Mouse (Mus musculus): Measurements from ENCODE around the gene Tsc2. TPM values are rescaled to one million over a fixed set of nuclear protein-coding genes. Genes with fewer than 3 reads are reported as not detected.
A peak's percentile ranks its signal among the peaks of the same experiment; 100 is the strongest.

Gene Tsc2
- polyA plus RNA-seq, 1 experiment from 2014 or later: 71.0 TPM

GRCm38 (mm10) chr17:24635694-24636093 lies 3.3 kb upstream of the Tsc2 start:
- H3K27me3 ChIP-seq: no peaks in the 10 kb centered on the region
- ATAC-seq (replicated peaks; ENCODE audit: low FRiP score): no peak
- H3K4me2 ChIP-seq: no peak overlapping the region
- no peak overlapping the region for H3K9ac ChIP-seq
- peaks cover 51% of the 10 kb centered on the region for H3K4me1 ChIP-seq
- H3K27ac ChIP-seq: no peak overlapping the region
- peaks cover 33% of the 10 kb centered on the region for H3K36me3 ChIP-seq
- H3K4me3 ChIP-seq (replicated peaks): no peak overlapping the region
- 95% methylated on average over 5 of the region's 5 CpGs for WGBS
- H3K9me3 ChIP-seq (replicated peaks): no peaks in the 10 kb centered on the region

GRCm38 (mm10) chr17:24635024-24635423 lies 2.6 kb upstream of the Tsc2 start:
- 76% methylated on average over 4 of the region's 4 CpGs for WGBS
- H3K4me1 ChIP-seq: peaks cover 45% of the 10 kb centered on the region

GRCm38 (mm10) chr17:24633831-24634230 lies 1.4 kb upstream of the Tsc2 start:
- 95% methylated on average over 11 of the region's 11 CpGs for WGBS

More at GRCm38 (mm10) chr17:24635024-24635423, 2.6 kb upstream of the Tsc2 start:
- ATAC-seq (replicated peaks; ENCODE audit: low FRiP score): no peak
- Histone ChIP-seq H3K9ac (no peak overlapping the region), H3K36me3 (peaks cover 33% of the 10 kb centered on the region), H3K4me2 (no peak overlapping the region), H3K4me3 (replicated peaks) (no peak overlapping the region), H3K9me3 (replicated peaks) (no peaks in the 10 kb centered on the region), H3K27me3 (no peaks in the 10 kb centered on the region), H3K27ac (no peak overlapping the region)

GRCm38 (mm10) chr17:24632813-24633449 lies 501 bp upstream of the Tsc2 start:
- Histone ChIP-seq H3K27ac (peak overlapping the region; percentile 94), H3K9me3 (replicated peaks) (no peaks in the 10 kb centered on the region), H3K27me3 (no peaks in the 10 kb centered on the region), H3K4me1 (peaks cover 30% of the 10 kb centered on the region), H3K4me2 (peak overlapping the region; percentile 81), H3K9ac (peak overlapping the region; percentile 69), H3K36me3 (peaks cover 40% of the 10 kb centered on the region), H3K4me3 (replicated peaks) (peak overlapping the region; percentile 75)
- peak; percentile 40 for ATAC-seq (replicated peaks; ENCODE audit: low FRiP score)
- 11% methylated on average over 22 of the region's 22 CpGs for WGBS

More at GRCm38 (mm10) chr17:24633831-24634230, 1.4 kb upstream of the Tsc2 start:
- Histone ChIP-seq H3K9me3 (replicated peaks) (no peaks in the 10 kb centered on the region), H3K9ac (no peak overlapping the region), H3K36me3 (peaks cover 37% of the 10 kb centered on the region), H3K4me3 (replicated peaks) (no peak overlapping the region), H3K4me2 (no peak overlapping the region), H3K27ac (peak overlapping the region; percentile 94), H3K27me3 (no peaks in the 10 kb centered on the region), H3K4me1 (peaks cover 39% of the 10 kb centered on the region)
- ATAC-seq (replicated peaks; ENCODE audit: low FRiP score): no peak

GRCm38 (mm10) chr17:24630072-24630471 lies 2.4 kb downstream of the Tsc2 start:
- no peak overlapping the region for H3K27ac ChIP-seq
- H3K4me3 ChIP-seq (replicated peaks): no peak overlapping the region
- H3K9me3 ChIP-seq (replicated peaks): no peaks in the 10 kb centered on the region
- no peak overlapping the region for H3K4me2 ChIP-seq
- no peak overlapping the region for H3K9ac ChIP-seq
- peaks cover 59% of the 10 kb centered on the region for H3K36me3 ChIP-seq
- 89% methylated on average over 14 of the region's 14 CpGs for WGBS
- ATAC-seq (replicated peaks; ENCODE audit: low FRiP score): no peak
- H3K4me1 ChIP-seq: peaks cover 30% of the 10 kb centered on the region
- H3K27me3 ChIP-seq: no peaks in the 10 kb centered on the region

GRCm38 (mm10) chr17:24628646-24629045 lies 3.8 kb downstream of the Tsc2 start:
- Histone ChIP-seq H3K27ac (no peak overlapping the region), H3K4me3 (replicated peaks) (no peak overlapping the region), H3K4me2 (no peak overlapping the region), H3K9me3 (replicated peaks) (no peaks in the 10 kb centered on the region), H3K36me3 (peaks cover 74% of the 10 kb centered on the region), H3K4me1 (peaks cover 21% of the 10 kb centered on the region), H3K9ac (no peak overlapping the region), H3K27me3 (no peaks in the 10 kb centered on the region)
- WGBS: 59% methylated on average over 5 of the region's 5 CpGs
- ATAC-seq (replicated peaks; ENCODE audit: low FRiP score): no peak

- ATAC-seq (replicated peaks; ENCODE audit: low FRiP score): no peak
- no peak overlapping the region for H3K4me2 ChIP-seq
- H3K36me3 ChIP-seq: peaks cover 99% of the 10 kb centered on the region
- H3K4me1 ChIP-seq: 0 out of 2 replicates have a peak, but pooled peaks cover 6% of the 10 kb centered on the region
- H3K27ac ChIP-seq: no peak overlapping the region
- H3K27me3 ChIP-seq: no peaks in the 10 kb centered on the region
- no peaks in the 10 kb centered on the region for H3K9me3 ChIP-seq (replicated peaks)
- WGBS: 94% methylated on average over 8 of the region's 8 CpGs
- no peak overlapping the region for H3K9ac ChIP-seq
- H3K4me3 ChIP-seq (replicated peaks): no peak overlapping the region
These were observed 7.0 kb downstream of the Tsc2 start for GRCm38 (mm10) chr17:24625472-24625871.

- Histone ChIP-seq H3K27ac (no peak overlapping the region), H3K4me3 (replicated peaks) (no peak overlapping the region), H3K9ac (no peak overlapping the region), H3K9me3 (replicated peaks) (no peaks in the 10 kb centered on the region), H3K4me2 (no peak overlapping the region), H3K36me3 (peaks cover 95% of the 10 kb centered on the region), H3K27me3 (no peaks in the 10 kb centered on the region), H3K4me1 (no peaks in the 10 kb centered on the region)
- peak; percentile 29; the same call in 1 of the 2 replicates for ATAC-seq (replicated peaks; ENCODE audit: low FRiP score)
- WGBS: 85% methylated on average over 14 of the region's 14 CpGs
These were observed 14.8 kb downstream of the Tsc2 start for GRCm38 (mm10) chr17:24617561-24618194.

GRCm38 (mm10) chr17:24610711-24611110 lies 21.7 kb downstream of the Tsc2 start:
- H3K36me3 ChIP-seq: peaks cover 68% of the 10 kb centered on the region
- 71% methylated on average over 2 of the region's 2 CpGs for WGBS

GRCm38 (mm10) chr17:24608874-24609273 lies 23.6 kb downstream of the Tsc2 start:
- H3K36me3 ChIP-seq: peaks cover 68% of the 10 kb centered on the region
- H3K4me2 ChIP-seq: no peak overlapping the region
- no peak overlapping the region for H3K4me3 ChIP-seq (replicated peaks)
- no peak overlapping the region for H3K9ac ChIP-seq
- H3K9me3 ChIP-seq (replicated peaks): no peaks in the 10 kb centered on the region
- ATAC-seq (replicated peaks; ENCODE audit: low FRiP score): 0 out of 2 replicates have a peak, but pooled peaks have one; percentile 46
- H3K27me3 ChIP-seq: no peaks in the 10 kb centered on the region
- 96% methylated on average over 8 of the region's 8 CpGs for WGBS
- no peaks in the 10 kb centered on the region for H3K4me1 ChIP-seq
- no peak overlapping the region for H3K27ac ChIP-seq

More at GRCm38 (mm10) chr17:24610711-24611110, 21.7 kb downstream of the Tsc2 start:
- no peak overlapping the region for H3K4me3 ChIP-seq (replicated peaks)
- no peaks in the 10 kb centered on the region for H3K4me1 ChIP-seq
- no peak overlapping the region for H3K9ac ChIP-seq
- no peak for ATAC-seq (replicated peaks; ENCODE audit: low FRiP score)
- H3K27me3 ChIP-seq: no peaks in the 10 kb centered on the region
- H3K27ac ChIP-seq: no peak overlapping the region
- no peaks in the 10 kb centered on the region for H3K9me3 ChIP-seq (replicated peaks)
- H3K4me2 ChIP-seq: no peak overlapping the region

- no peak for ATAC-seq (replicated peaks; ENCODE audit: low FRiP score)
- H3K36me3 ChIP-seq: peaks cover 68% of the 10 kb centered on the region
- H3K4me1 ChIP-seq: no peaks in the 10 kb centered on the region
- H3K27me3 ChIP-seq: no peaks in the 10 kb centered on the region
- H3K4me2 ChIP-seq: no peak overlapping the region
- no peak overlapping the region for H3K27ac ChIP-seq
- 94% methylated on average over 4 of the region's 4 CpGs for WGBS
- H3K9me3 ChIP-seq (replicated peaks): no peaks in the 10 kb centered on the region
- no peak overlapping the region for H3K9ac ChIP-seq
- no peak overlapping the region for H3K4me3 ChIP-seq (replicated peaks)
These were observed 24.1 kb downstream of the Tsc2 start for GRCm38 (mm10) chr17:24608370-24608769.

GRCm38 (mm10) chr17:24604557-24604956 lies 27.9 kb downstream of the Tsc2 start:
- ATAC-seq (replicated peaks; ENCODE audit: low FRiP score): no peak
- no peaks in the 10 kb centered on the region for H3K27me3 ChIP-seq
- no peak overlapping the region for H3K4me2 ChIP-seq
- no peak overlapping the region for H3K9ac ChIP-seq
- no peaks in the 10 kb centered on the region for H3K9me3 ChIP-seq (replicated peaks)
- no peak overlapping the region for H3K27ac ChIP-seq
- no peaks in the 10 kb centered on the region for H3K4me1 ChIP-seq
- peaks cover 94% of the 10 kb centered on the region for H3K36me3 ChIP-seq
- H3K4me3 ChIP-seq (replicated peaks): no peak overlapping the region
- 82% methylated on average over 3 of the region's 3 CpGs for WGBS

Measured in kidney, embryonic 15.5 days (tissue).